In genomic region chr9:54733921-54734638, GRCm38 (mm10) we compare ENCODE assay signal across 7 mouse cellular contexts. TPM values are rescaled to one million over a fixed set of nuclear protein-coding genes. Genes with fewer than 3 reads are reported as not detected.
DNase-seq lines count a peak whose midpoint lies in the region; ATAC-seq lines count a peak whose summit lies in the region.

Gene Wdr61, minus strand, starts transcription at chr9:54734519.

- 2% methylated on average over 32 of the region's 32 CpGs for WGBS in embryonic facial prominence, embryonic 11.5 days
- 3% methylated on average over 32 of the region's 32 CpGs for WGBS in limb, embryonic 11.5 days
- WGBS in midbrain, embryonic 14.5 days, result 3% methylated on average over 32 of the region's 32 CpGs

- H3K27ac ChIP-seq in embryonic facial prominence, embryonic 11.5 days (replicated peaks; ENCODE audit: low read depth, low read length), result 0 out of 2 replicates have a peak within 1 kb of the TSS, but pooled peaks have one; percentile 13
- no peak within 1 kb of the TSS for H3K27ac ChIP-seq in limb, embryonic 11.5 days (replicated peaks; ENCODE audit: low read depth, low read length)
- peak within 1 kb of the TSS; percentile 45; the same call in 1 of the 2 replicates for H3K27ac ChIP-seq in midbrain, embryonic 14.5 days (replicated peaks; ENCODE audit: low read depth, low read length)

- H3K9ac ChIP-seq in embryonic facial prominence, embryonic 11.5 days (replicated peaks; ENCODE audit: low read length), result peak within 1 kb of the TSS; percentile 83
- peak within 1 kb of the TSS; percentile 76 for H3K9ac ChIP-seq in limb, embryonic 11.5 days (ENCODE audit: low read length)
- H3K9ac ChIP-seq in midbrain, embryonic 14.5 days (replicated peaks; ENCODE audit: low read length), result peak within 1 kb of the TSS; percentile 61

- no peaks in the 10 kb centered on the region for H3K9me3 ChIP-seq in embryonic facial prominence, embryonic 11.5 days (replicated peaks; ENCODE audit: control insufficient read depth, low read length)
- H3K9me3 ChIP-seq in limb, embryonic 11.5 days (ENCODE audit: control insufficient read depth, low read length), result no peaks in the 10 kb centered on the region
- H3K9me3 ChIP-seq in midbrain, embryonic 14.5 days (ENCODE audit: control insufficient read depth, low read length), result no peaks in the 10 kb centered on the region

- peak; percentile 90 for ATAC-seq in embryonic facial prominence, embryonic 11.5 days (replicated peaks; ENCODE audit: insufficient number of reproducible peaks, low FRiP score, low TSS enrichment, low read depth)
- ATAC-seq in limb, embryonic 11.5 days (ENCODE audit: insufficient number of reproducible peaks, low FRiP score, low TSS enrichment, low read depth), result peak; percentile 94
- peak; percentile 96 for ATAC-seq in midbrain, embryonic 14.5 days (ENCODE audit: low FRiP score, low TSS enrichment)

- H3K4me1 ChIP-seq in embryonic facial prominence, embryonic 11.5 days (ENCODE audit: control insufficient read depth, insufficient read depth, low read length), result no peaks in the 10 kb centered on the region
- peaks cover 5% of the 10 kb centered on the region for H3K4me1 ChIP-seq in limb, embryonic 11.5 days (ENCODE audit: control insufficient read depth, insufficient read depth, low read length)
- peaks cover 9% of the 10 kb centered on the region for H3K4me1 ChIP-seq in midbrain, embryonic 14.5 days (ENCODE audit: control insufficient read depth, insufficient read depth, low read length)

- peak within 1 kb of the TSS; percentile 64 for H3K4me2 ChIP-seq in embryonic facial prominence, embryonic 11.5 days (ENCODE audit: low read depth, low read length)
- peak within 1 kb of the TSS; percentile 74 for H3K4me2 ChIP-seq in limb, embryonic 11.5 days (ENCODE audit: low read depth, severe bottlenecking)
- peak within 1 kb of the TSS; percentile 71 for H3K4me2 ChIP-seq in midbrain, embryonic 14.5 days (ENCODE audit: low read length)

- no peaks in the 10 kb centered on the region for H3K36me3 ChIP-seq in embryonic facial prominence, embryonic 11.5 days (replicated peaks; ENCODE audit: control insufficient read depth, insufficient read depth, low read depth, low read length)
- 0 out of 2 replicates have a peak, but pooled peaks cover 5% of the 10 kb centered on the region for H3K36me3 ChIP-seq in limb, embryonic 11.5 days (ENCODE audit: control insufficient read depth, insufficient read depth, low read length)
- peaks cover 15% of the 10 kb centered on the region for H3K36me3 ChIP-seq in midbrain, embryonic 14.5 days (ENCODE audit: control insufficient read depth, insufficient read depth, low read length)

- H3K4me3 ChIP-seq in embryonic facial prominence, embryonic 11.5 days (ENCODE audit: low read depth, low read length), result peak within 1 kb of the TSS; percentile 77
- peak within 1 kb of the TSS; percentile 68 for H3K4me3 ChIP-seq in limb, embryonic 11.5 days (ENCODE audit: low read depth, low read length)
- peak within 1 kb of the TSS; percentile 72 for H3K4me3 ChIP-seq in midbrain, embryonic 14.5 days (replicated peaks; ENCODE audit: low read depth, low read length)

- peak; percentile 99 for DNase-seq in adrenal gland, postnatal 14 days
- peak; percentile 98 for DNase-seq in embryonic facial prominence, embryonic 11.5 days (ENCODE audit: low spot score)
- DNase-seq in heart, adult 11 months, result peak; percentile 99
- DNase-seq in kidney, adult 18-20 months, result peak; percentile 98
- peak; percentile 100 for DNase-seq in limb, embryonic 11.5 days (ENCODE audit: low spot score)
- peak; percentile 98 for DNase-seq in midbrain, embryonic 14.5 days
- peak; percentile 95 to 99 for DNase-seq in spleen, adult 18-20 months

- H3K27me3 ChIP-seq in embryonic facial prominence, embryonic 11.5 days (ENCODE audit: control insufficient read depth, insufficient read depth, low read length), result no peaks in the 10 kb centered on the region
- no peaks in the 10 kb centered on the region for H3K27me3 ChIP-seq in limb, embryonic 11.5 days (ENCODE audit: control insufficient read depth, insufficient read depth, low read length)
- no peaks in the 10 kb centered on the region for H3K27me3 ChIP-seq in midbrain, embryonic 14.5 days (ENCODE audit: control insufficient read depth, insufficient read depth, low read length)

RNA-seq across cellular contexts. Expression of gene Wdr61, which starts in this region (rescaled TPM):
- 71.9 and 72.6 TPM in 2 replicates for total RNA-seq in adrenal gland, postnatal 14 days (2021)
- polyA plus RNA-seq in embryonic facial prominence, embryonic 11.5 days (2014; fragmentation: Nextera tagmentation; extraction: Ambion mirVana), result 196 and 206 TPM in 2 replicates
- 182 and 185 TPM in 2 replicates for polyA plus RNA-seq in limb, embryonic 11.5 days (2014; fragmentation: Nextera tagmentation; extraction: Ambion mirVana)
- 111 and 114 TPM in 2 replicates for polyA plus RNA-seq in midbrain, embryonic 14.5 days (2014; fragmentation: Nextera tagmentation; extraction: Ambion mirVana)
